Mouse (Mus musculus): ENCODE results near the gene Mboat7. TPM values are rescaled to one million over a fixed set of nuclear protein-coding genes. Genes with fewer than 3 reads are reported as not detected.

Mboat7 gene
- total and polyA plus RNA-seq, 3 experiments, result 31.1 to 113 TPM; not detected in 1

- no peaks in the 10 kb centered on the region for H3K79me2 ChIP-seq (ENCODE audit: control insufficient read depth, insufficient read depth, low read length, poor library complexity)
- TF ChIP-seq JUND (IDR thresholded peaks at IDR 0.05; ENCODE audit: low read depth, low read length) (no peak), ELF1 (IDR thresholded peaks at IDR 0.05; ENCODE audit: low read depth, low read length) (no peak), TBP (IDR thresholded peaks at IDR 0.05; ENCODE audit: low read depth, low read length) (no peak), TAL1 (IDR thresholded peaks at IDR 0.05; ENCODE audit: low read length) (no peak), USF2 (IDR thresholded peaks at IDR 0.05; ENCODE audit: borderline replicate concordance in 1 of 2, insufficient read depth in 1 of 2, low read depth in 1 of 2, low read length in 2 of 2) (no peak), POLR2AphosphoS5 (IDR thresholded peaks at IDR 0.05; ENCODE audit: borderline replicate concordance, low read depth, low read length) (no peak), NRF1 (IDR thresholded peaks at IDR 0.05; ENCODE audit: insufficient read depth, low read depth, low read length, poor library complexity, severe bottlenecking) (no peak)
- H3K4me1 ChIP-seq (ENCODE audit: control insufficient read depth in 1 of 2, insufficient read depth in 2 of 2, low read length in 2 of 2), result no peaks in the 10 kb centered on the region
- no peak overlapping the region for H3K4me3 ChIP-seq (ENCODE audit: control insufficient read depth in 1 of 2, insufficient read depth in 1 of 2, low read depth in 2 of 2, low read length in 2 of 2)
- H3K36me3 ChIP-seq (ENCODE audit: control insufficient read depth in 1 of 2, insufficient read depth in 2 of 2, low read length in 2 of 2), result peaks cover 0 to 15% of the 10 kb centered on the region in 2 experiments; a peak in 2 of 4 replicates
- no peaks in the 10 kb centered on the region for H3K9me3 ChIP-seq (replicated peaks; ENCODE audit: insufficient read depth, low read length)
- DNase-seq (ENCODE audit: low read depth, low spot score), result no peak
- no peak overlapping the region for H3K27ac ChIP-seq (ENCODE audit: control insufficient read depth, low read depth, low read length)
- H3K9ac ChIP-seq (ENCODE audit: control insufficient read depth, low read depth, low read length, poor library complexity, severe bottlenecking), result no peak overlapping the region
- H3K27me3 ChIP-seq (ENCODE audit: control insufficient read depth in 1 of 2, insufficient read depth in 2 of 2, low read length in 2 of 2), result no peaks in the 10 kb centered on the region
Observed at GRCm38 (mm10) chr7:3656966-3657365, 36.4 kb downstream of the Mboat7 start.

DNA sequence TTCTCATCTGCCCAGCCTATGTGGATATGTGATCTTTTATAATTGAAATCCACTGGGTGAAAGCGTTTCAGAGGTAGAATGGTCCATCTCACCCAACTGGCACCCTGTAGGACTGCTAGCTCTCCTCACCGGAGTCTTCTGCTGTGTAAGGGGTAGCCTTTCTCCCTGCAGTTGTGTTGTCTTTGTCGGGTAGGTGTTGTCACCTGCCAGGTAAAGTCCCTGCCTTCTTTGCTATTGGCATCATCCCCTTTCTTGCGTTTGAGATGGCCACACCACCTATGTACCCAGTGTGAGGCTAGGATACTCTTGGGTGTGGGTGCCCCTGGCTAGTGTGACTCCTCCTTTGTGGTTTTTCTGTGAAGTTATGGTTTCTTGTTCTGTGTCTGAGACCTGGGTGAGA lies 46.7 kb downstream of the Mboat7 start:
- Histone ChIP-seq H3K4me1 (ENCODE audit: control insufficient read depth in 1 of 2, insufficient read depth in 2 of 2, low read length in 2 of 2) (peaks cover 3 to 36% of the 10 kb centered on the region in 2 experiments), H3K27me3 (ENCODE audit: control insufficient read depth in 1 of 2, insufficient read depth in 2 of 2, low read length in 2 of 2) (no peaks in the 10 kb centered on the region), H3K27ac (ENCODE audit: control insufficient read depth, low read depth, low read length) (no peak overlapping the region; the same call in 1 of the 2 replicates), H3K79me2 (ENCODE audit: control insufficient read depth, insufficient read depth, low read length, poor library complexity) (peaks cover 41% of the 10 kb centered on the region), H3K36me3 (ENCODE audit: control insufficient read depth in 1 of 2, insufficient read depth in 2 of 2, low read length in 2 of 2) (peaks cover 6 to 37% of the 10 kb centered on the region in 2 experiments), H3K4me3 (ENCODE audit: control insufficient read depth in 1 of 2, insufficient read depth in 1 of 2, low read depth in 2 of 2, low read length in 2 of 2) (peak overlapping the region; percentile 79 to 89), H3K9me3 (replicated peaks; ENCODE audit: insufficient read depth, low read length) (no peaks in the 10 kb centered on the region), H3K9ac (ENCODE audit: control insufficient read depth, low read depth, low read length, poor library complexity, severe bottlenecking) (peak overlapping the region; percentile 93)
- DNase-seq (ENCODE audit: low read depth, low spot score), result no peak
- TF ChIP-seq ELF1 (IDR thresholded peaks at IDR 0.05; ENCODE audit: low read depth, low read length) (no peak), E2F4 (IDR thresholded peaks at IDR 0.05; ENCODE audit: borderline replicate concordance, low read depth, low read length) (no peak), GATA1 (IDR thresholded peaks at IDR 0.05; ENCODE audit: low read depth, low read length) (no peak), RCOR1 (IDR thresholded peaks at IDR 0.05; ENCODE audit: low read depth, low read length) (no peak), CHD2 (IDR thresholded peaks at IDR 0.05; ENCODE audit: low read length) (no peak), HCFC1 (IDR thresholded peaks at IDR 0.05; ENCODE audit: low read depth, low read length) (no peak), ETS1 (IDR thresholded peaks at IDR 0.05; ENCODE audit: low read depth, low read length) (no peak), SIN3A (IDR thresholded peaks at IDR 0.05; ENCODE audit: low read length) (no peak), TCF12 (IDR thresholded peaks at IDR 0.05; ENCODE audit: low read depth, low read length) (no peak), MEF2A (IDR thresholded peaks at IDR 0.05; ENCODE audit: extremely low read depth, insufficient replicate concordance, low read depth, low read length, poor library complexity, severe bottlenecking) (no peak), MAFK (IDR thresholded peaks at IDR 0.05; ENCODE audit: borderline replicate concordance, low read depth, low read length) (no peak)

All from MEL (cell line).